Mouse (Mus musculus) mature B cell (primary cell): Measurements from ENCODE around the gene Sel1l.

ENCODE experiments used
- in situ Hi-C: fragments of 300-500 bp; cut with MboI; formaldehyde crosslinking; loops from 2 replicates; pipeline ENCODE4 v1.14.3; 2019

The Sel1l gene

DNA sequence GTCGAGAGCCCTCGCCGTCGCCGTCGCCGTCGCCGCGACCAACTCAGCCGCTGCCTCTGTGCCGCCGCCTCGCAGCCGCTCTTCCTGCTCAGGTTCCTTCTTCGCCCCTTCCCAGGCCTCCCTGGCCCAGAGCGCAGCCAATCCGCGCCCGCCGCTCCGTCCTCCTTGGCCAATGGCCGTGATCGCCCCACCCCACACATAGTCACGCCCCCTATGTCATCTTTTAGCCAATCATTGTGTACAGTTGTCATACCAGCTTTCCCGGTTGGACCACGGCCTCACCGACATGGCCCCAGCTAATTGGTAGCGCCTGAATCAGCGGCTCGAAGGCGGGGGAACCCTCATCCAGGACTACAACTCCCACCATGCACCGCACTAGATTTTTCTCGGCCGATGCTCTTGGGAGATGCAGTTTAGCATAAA lies at the start of gene Sel1l:
Gene Sel1l, minus strand, starts transcription at position 113 of the 423 bp plus-strand sequence.
- in situ Hi-C loops, result no loop called here

DNA sequence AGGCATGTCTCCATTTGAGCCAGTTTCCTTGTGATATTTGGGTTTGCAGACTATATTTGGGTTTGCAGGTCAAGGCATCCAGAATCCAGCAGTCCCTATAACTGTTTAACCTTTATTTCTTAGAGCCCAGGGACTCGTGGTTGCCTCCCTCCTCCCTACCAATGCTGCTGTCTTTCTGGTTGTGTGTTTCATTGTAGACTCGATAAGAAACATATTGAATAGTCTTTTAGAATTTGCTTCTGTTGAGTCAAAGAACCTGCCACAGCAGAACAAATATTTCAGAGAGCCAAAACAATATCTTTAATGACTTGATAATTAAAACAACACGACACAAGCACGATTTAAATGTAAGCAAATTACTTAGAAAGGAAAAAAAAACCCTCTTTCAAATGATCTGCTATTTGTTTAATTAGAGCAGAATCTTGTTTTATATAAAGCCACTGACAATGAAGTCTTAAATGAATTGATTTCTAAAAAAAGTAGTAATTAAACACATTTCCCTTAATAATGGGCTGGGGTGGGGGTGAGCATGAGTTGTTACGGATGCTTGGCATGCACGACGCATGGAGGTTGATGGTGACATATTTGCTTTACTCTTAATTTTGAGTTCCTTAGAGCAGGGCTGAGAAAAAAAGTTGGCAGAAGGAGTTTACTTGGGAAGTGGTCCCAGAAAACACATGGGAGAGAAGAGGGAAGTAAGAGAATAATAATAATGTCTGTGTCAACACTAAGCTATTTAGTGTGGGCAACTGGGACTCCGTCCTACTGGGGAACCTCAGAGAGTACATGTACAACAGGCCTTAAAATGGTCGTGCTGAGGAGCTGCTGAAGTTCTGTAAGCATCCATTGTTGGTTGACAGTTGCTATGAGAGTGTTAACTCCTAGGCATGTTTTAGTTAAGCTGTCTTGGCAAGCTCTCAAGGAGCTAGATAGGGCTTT lies 43.9 kb upstream of the Sel1l start:
- in situ Hi-C loops, result no loop called here

DNA sequence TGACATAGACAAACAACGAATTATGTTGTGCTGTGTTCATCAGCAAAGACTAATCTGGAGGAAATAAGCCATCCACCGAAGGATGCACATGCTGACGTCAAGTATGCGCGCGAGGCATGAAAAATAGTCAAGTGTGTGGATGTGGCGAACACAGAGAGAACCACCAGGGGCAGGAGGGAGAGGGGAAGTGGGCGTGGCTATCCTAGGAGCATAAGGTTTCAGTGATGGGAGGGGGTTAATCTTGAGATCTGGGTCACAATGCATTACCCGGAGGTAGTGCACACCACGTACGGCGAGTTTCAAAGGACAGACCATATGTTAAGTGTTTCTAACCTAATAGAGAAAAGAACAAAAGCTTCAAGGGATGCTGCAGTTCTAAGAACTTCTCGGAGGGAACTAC lies 31.5 kb upstream of the Sel1l start:
- in situ Hi-C loops, result no loop called here

DNA sequence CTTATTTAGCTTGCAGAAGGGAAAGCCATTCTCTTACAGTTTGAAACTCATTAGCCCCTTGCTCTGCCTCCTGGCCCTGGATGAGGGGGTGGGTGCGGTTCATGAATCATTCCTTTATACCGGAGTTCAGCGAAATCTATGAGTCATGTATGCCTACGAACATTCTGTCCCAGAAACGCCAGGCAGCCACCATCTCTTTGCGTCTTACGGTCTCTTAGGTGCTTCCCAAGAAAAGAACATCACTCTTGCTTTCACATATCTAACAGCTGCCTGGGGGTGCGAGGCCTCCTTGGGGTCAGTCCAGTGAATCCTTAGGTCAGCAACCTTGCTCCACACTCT lies 29.9 kb upstream of the Sel1l start:
- in situ Hi-C loops, result no loop called here

DNA sequence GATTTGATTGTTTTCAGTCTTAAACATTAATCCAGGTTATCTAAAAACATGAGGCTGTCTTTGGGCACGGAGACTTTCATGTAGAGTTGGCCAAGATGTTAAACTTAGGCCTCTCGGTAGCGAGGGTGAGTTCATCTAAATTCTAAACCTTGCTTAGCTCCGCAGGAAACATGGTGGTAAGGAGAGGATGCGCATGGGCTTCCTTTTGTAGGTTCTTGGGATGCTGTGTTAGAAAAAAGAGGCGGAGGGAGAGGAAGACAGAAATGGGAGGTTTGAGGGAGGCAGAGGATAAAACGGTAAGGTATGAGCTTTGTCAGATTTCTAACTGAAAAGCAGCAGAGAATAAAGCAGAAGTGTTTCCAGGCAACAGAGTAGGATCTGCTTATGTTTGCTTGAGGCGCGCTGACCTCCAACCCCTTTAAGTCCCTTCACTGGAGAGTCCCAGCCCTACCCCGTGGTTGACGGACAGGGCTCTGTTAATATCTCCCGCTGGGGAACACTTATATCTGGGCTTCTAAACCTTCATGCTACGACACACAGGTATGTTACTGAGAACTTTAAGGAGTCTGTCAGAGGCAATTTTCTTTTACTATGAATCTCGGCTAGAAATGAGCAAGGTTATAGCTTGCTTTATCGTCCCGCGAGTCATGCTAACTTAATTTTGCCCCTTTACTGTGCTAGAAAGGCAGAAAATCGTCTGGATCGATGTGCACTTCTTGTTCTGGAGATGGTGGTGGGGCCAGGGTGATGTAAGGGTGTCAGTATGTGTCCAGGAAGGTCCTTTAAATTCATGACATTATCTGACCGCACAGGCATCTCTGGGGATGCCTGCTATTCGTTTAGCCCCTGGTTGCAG lies 29.3 kb upstream of the Sel1l start:
- in situ Hi-C loops, result no loop called here

DNA sequence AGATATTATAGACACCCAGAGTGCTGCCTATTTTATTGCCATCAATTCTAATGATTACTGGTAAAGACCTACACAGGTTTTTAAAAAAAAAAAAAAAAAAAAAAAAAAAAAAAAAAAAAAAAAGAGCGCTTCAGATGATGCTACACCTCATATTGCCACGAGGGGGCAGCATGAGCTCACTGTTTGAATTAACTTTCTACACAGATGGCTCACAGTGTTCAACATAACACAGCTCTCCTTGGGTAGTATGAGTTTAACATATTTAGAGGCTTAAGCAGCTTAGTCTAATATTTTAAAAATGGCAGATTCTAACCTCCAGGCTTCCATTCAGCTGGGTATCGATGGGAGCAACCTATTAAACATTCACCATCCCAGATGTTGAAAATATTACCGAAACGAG lies 28.7 kb upstream of the Sel1l start:
- in situ Hi-C loops, result no loop called here

DNA sequence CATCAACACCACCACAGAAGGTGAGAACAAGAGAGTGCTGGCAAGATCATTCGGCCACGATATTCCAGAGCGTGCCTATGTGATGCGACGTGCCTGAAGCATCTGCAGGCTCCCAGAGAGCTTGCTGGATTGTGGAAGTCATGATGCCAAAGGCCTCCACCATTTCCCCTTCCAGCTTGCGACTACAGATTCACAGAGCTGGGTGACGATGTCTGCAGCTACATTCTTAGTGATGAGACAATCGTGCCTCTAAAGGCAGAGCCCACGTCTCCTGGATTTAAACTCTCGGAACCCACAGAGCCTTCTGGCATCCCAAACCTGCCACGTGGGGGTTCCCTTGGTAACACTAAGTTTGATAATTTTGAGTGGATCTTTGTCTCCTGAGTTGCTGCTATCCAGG lies 21.7 kb upstream of the Sel1l start:
- in situ Hi-C loops, result no loop called here

DNA sequence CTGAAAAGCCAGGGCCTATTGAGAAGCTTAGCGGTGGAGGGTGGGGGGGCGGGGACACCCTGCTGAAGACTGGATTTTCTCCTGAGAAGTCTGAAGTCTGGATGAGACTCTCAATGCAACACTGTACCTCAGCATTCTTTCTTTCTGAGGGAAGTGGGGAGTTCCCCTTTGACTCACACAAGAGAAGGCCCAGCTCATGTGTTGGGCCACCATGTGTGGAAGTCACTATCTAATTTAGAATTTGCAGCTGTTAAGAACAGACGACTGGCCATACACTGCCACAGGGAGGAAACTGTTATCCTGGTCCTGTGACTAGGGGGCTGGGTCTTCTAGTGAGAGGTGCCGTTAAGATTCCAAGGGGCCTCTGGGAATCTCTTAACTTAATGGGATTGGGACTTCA lies 20.4 kb upstream of the Sel1l start:
- in situ Hi-C loops, result no loop called here

DNA sequence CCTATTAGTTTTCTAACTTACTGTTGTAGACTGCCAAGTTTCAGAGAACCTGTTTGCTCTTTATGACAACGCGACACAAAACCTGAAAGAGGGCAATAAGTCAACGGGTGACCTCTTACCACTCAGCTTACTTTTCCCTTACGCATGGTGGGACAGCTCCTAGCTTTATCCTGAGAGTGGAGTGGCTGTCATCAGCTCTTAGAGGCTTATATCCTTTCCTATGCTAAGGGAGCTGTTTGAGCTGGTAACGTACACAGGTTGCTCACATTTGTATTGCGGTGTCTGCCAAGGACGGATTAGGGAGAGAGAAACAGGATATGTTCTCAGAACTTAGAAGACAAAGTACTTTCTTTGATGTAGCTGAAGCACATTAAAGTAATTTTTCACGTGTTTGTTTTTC lies 5.4 kb upstream of the Sel1l start:
- in situ Hi-C loops, result no loop called here

DNA sequence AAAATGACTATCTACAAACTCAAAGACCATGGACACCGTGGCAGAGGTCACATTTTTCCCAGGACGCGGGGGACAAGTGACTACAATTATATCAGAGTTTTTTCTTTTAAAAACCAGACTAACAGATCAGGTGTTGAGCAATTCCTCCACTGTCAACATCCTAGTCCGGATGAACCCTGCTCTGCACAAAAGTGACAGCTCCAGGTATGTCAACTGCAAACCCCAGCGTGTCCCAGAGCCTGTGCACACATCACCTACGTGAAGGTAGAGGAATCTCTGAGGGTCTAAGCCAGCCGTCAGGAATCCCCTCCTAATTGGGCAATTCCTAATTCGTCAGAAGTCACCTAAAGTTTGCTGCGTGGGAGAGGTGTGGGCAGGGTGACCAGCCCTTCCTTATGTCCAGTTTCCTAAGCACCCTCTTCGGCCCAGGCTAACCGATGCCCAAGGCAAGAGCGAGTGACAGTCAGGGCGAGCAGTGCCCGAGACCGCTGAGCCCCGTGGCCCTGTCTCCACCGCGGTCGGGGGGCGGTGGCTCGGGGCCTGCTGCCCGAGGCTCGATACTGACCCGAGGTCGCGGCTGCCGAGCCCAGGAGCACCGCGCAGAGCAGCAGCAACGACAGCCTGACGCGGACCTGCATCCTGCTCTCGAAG lies 438 bp downstream of the Sel1l start:
- in situ Hi-C loops, result no loop called here

DNA sequence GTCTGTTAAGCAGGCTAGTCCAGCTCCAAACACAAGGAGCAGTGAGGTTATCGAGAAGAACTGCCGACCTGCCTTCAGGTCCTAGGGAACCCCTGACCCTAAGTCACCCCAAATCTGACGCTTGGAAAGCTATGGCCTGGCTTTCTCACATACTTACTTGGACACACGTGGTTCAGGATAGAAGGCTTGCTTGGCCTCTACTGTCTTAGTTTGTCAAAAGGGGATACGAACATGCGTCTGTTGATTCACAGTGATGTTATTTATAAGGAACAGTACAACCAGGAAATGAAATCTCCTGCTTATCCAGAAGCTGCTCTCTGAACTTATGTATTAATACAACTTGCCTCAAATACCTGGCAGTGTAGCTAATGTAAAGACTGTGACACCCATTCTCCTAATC lies 2.9 kb downstream of the Sel1l start:
- in situ Hi-C loops, result no loop called here

DNA sequence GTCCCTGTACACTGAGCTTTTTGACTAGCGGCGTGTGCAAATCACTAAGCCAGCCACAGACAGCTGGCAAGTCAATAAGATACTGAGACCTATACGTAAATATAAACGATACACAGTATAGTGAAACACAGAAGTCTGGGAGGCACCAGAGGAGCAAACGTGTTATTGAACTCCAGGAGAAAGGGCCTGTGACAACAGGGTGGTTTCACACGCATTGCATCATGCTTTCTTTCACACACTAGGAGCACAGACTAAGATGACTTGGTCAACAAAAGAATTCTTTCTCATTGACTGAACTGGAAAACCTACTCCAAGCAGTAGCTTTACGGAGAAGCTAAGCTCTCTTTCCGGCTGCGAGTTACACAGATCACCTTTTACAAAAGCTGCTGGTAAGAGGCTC lies 3.6 kb downstream of the Sel1l start:
- in situ Hi-C loops, result no loop called here

DNA sequence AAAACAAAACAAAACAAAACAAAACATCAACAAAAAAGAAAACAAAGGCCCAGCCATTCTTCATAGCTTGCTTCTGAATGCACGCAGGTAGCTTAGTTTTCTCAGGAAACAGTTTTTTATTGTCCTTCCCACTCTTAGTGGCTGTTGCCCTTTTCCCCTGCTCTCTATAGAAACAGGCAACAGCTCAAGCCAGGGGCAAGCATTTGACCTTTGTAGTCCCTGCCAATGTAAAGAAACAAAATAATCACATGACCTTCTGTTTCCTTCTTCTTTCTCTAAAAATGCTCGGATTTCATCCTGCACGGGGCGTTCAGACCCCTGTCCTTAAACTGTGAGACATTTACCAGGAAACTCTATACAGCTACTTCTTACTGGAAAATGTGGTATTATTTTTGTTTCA lies 4.4 kb downstream of the Sel1l start:
- in situ Hi-C loops, result no loop called here

DNA sequence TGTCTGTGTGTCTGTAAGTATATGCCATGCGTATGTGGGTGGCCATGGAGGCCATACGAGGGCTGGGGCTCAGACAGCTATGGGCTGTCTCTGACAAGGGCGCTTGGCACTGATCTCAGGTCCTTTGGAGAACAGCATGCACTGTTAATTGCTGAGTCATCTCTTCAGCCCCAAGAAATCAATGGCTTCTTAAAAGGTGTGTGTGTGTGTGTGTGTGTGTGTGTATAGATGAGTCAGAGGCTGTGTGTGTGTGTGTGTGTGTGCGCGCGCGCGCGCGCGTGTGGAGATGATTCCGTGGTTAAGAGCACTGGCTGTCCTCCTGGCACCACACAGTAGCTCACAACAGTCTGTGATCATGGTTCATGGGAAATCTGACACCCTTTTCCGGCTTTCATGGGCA lies 5.1 kb downstream of the Sel1l start:
- in situ Hi-C loops, result no loop called here

DNA sequence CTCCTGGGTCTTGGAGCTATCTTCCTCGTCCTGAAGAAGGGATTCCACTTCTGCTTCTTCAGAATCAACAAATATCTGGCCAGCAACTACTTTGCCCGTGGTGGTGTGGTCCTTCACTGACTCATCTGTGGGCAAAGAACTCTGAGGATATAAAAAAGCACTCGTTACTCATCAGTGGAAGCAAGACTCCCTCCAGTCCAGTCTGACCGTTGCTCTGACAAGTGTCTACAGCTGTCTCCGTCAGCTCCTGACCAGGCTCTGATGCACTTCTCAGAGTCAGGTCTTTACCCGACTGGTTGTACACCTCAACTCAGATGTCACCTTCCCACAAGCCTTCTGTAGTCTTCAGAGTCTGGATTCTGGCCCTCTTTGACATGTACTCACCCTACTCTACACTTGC lies 7.2 kb downstream of the Sel1l start:
- in situ Hi-C loops, result no loop called here

DNA sequence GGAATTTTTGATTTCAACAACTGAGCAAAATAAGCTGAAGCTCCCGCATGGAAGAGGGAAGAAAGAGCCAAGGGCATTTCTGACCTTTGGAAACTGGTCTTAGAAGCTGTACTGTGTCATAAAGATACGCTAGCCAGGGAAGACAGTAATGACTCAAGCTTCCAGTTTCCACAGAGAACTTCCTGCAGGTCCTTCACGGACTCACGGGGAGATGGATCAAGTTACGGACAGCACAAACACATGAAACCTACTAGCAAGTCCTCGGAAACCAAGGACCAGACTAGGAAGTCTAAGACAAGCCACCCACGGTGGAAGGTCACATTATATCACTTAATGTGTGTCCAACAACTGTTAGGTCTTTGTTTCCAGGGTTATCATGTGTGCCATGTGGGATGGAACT lies 10.7 kb downstream of the Sel1l start:
- in situ Hi-C loops, result no loop called here

DNA sequence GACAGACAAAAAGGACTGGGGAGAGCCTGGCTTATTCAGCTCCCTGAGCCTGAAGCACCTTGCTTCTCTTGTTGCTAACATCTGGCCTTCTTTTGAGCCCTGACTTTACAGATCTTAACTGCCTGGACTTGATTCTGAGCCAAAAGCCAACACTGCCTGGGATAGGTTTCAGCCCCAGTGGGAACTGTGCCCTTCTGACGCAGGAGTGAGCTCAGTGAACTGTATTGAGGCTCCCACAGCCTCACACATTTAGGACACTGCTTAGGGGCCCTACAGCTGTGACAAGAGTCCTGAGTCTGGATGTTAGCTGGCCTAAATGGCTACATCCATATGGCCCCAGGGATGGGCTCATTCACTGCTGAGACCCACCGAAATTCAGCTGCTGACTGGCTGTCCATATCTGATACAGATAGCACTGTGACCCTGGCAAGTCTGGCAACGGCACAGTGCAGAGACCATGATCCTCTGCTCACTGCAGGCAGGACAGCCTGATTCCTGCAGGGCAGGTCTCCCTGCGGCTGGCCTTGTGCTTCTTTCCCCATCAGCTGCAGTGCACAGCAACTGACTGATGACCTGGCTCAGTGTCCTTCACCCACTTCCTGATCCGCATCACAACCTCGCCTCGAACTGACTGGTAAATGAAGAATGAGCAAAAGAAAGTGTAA lies 11.4 kb downstream of the Sel1l start:
- in situ Hi-C loops, result no loop called here

DNA sequence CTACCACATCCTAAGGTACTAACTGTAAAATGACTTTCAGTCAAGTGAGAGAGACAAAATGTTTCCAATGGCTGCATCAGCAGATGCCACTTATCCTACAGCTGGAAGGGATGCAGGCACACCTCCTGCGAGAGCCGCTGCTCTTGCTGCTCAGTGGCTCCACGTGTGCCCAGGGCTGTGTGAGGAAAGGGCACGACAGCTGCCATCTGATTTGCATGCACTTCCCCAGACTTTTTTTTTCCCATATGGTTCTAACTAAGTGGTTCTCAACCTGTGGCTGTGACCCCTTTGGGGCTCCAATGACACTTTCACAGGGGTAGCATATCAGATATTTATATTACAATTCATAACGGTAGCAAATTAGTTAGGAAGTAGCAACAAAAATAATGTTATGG lies 15.0 kb downstream of the Sel1l start:
- in situ Hi-C loops, result no loop called here

DNA sequence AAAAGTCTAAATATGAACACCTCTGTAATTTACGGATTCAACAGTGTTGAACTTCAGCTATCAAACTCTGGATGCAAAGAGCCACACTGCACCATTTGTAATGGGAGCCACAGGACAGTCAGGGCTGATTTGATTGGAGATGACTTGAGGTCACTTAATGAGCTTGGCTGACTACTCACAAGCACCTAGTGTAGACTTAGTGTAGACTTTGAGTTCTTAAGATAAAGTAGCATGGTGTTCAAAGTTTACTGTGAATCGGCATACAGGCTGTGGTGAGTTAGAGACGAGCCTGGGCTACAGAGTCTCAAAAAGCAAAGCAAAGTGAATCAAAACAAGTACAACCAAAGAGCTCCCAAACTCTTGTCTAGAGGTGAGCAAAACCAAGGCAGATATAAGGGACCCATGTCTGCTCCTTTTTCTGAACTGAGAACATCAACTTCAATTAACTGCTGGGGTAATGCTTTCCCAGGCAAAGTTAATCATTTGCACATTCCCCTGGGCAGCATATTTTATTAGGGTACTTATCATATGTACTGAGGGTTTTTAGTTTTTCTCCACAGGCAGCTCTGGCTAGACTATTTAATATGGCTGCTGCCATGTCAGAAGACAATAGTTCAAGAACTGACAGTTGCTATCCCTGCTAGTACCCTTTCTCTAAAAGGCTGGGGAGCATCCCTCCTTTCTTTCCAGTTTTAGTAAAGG lies 15.6 kb downstream of the Sel1l start:
- in situ Hi-C loops, result no loop called here

DNA sequence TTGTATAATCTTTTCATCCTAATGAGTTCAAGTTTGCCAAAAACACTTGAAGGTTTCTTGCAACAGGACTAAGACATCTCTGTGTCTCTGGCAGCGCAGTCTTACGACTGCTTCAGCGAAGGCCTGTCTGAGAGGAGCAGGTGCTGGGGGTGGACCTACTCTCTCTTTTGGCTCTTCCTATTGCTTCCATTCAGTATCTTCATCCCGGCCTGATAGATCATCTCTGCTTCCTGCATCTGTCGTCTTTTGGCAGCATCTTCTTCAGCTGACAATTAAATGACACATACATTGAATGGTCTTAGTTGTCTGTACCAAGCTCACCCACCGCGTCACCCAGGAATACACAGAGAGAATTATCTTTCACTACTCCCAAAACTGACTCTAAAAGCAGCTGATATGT lies 17.5 kb downstream of the Sel1l start:
- in situ Hi-C loops, result no loop called here

DNA sequence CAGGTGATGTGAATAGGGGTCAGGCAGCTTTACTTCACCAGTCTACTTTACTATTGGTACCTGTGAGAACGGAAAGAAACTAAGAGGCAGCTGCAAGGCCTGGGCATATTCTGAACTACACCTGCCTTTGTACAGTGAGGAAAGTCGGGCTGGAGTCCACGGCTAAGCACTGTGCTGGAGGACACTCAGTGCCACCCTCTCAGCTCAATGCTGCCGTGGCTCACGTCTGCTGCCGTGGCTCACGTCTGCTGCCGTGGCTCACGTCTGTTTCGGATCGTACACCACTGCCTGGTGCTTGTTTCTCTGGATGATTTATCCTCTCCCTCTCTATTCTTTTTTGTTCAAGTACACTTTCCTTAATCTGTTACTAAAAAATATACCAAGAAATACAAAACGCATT lies 28.5 kb downstream of the Sel1l start:
- in situ Hi-C loops, result no loop called here
